Mouse (Mus musculus) heart, postnatal 14 days (tissue): ENCODE results near the gene Fgd3. TPM values are rescaled to one million over a fixed set of nuclear protein-coding genes. Genes with fewer than 3 reads are reported as not detected.
A peak's percentile ranks its signal among the peaks of the same experiment; 100 is the strongest.

Experiments used
- DNase-seq, 2 experiments: peaks; one replicate each; pipeline ENCODE4 v3.0.0; 2021 to 2022
- intact Hi-C: fragments of 180-260 bp; cut with DNase I; formaldehyde crosslinking; loops from one replicate; pipeline ENCODE4 v1.15.1; 2025
- total RNA-seq, 2 experiments: library from RNA; stranded (reverse); gene quantifications; 2 replicates each; pipeline ENCODE4 v1.2.3; 2021

Gene Fgd3
- total RNA-seq, 2 experiments from 2014 or later, result 0.79 to 1.5 TPM

DNA sequence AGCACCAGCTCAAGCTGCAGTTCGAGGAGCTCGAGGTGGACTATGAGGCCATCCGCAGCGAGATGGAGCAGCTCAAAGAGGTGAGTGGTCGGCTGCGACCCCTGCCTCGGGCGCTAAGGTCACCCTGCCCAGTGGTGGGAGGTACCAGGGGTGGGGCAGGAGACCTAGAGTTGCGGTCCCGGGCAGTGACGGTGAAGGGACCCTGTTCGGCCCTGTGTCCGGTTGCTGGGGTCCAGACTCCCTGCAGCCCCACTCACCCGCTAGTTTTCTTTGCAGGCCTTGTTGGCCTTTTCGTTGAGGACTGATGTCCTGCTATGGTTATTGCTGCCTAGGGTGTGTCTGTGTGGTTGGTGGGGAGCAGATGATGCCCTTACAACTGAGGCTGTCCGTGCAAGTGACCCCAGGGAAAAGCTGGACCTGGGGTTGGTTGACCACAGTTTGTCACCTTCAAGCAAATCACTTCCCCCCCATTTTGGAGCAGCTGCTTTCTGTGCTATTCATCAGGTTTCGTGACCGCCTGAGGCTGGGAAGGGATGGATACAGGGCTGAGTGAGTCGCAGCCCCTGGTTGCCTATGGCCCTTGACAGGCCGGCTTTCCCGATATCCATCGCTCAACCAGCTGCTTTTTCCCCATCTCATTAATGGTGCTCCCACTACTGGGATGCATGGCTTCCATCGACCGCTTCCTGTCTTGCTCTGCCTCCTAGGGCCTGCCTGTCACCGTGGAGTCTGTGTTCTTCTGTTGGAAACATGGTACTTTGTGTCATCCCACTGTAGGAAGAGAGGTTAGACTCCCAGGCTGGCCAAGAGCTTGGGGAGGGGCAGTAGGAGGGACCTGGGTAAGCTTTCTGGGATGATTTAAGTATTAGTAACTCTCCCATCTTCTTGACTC lies 22.0 kb upstream of the Fgd3 start:
- intact Hi-C loops, result no loop called here
- peak in 1 of 2 experiments; percentile 17 for DNase-seq

DNA sequence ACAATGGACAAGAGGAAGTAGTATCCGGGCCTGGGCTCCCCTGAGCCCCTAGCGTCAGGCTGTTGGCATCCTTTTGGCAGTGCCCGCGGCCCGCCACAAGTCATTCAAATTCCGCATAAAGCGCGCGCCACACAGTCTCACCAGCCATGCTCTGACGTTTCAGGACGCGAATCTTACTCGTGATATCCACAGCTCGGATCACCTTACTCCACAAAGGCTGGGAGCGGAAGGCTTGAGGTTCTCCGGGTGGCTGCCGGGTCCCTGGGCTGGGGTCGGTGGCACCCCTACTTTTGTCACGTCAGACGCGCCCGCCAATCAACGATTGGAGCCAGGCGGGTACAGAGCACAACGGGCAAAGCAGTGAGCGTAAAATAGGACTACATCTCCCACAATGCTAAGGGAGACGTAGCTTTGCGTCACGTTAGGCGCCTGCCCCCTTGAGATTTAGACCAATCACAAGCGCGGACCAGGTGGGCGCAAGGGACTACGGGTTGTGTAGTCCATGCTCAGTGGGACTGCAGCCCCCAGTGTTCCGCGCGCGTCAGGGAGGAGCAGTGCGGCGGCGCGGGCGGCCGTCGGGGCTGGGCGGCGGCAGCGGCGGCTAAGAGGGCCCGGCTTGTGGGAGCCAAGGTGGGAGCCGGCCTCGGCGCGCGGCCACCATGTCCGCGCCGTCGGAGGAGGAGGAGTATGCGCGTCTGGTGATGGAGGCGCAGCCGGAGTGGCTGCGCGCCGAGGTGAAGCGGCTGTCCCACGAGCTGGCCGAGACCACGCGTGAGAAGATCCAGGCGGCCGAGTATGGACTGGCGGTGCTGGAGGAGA lies 21.1 kb upstream of the Fgd3 start, which contains the start of gene Bicd2:
Gene Bicd2, plus strand, starts transcription at position 574 of the 819 bp plus-strand sequence.
- intact Hi-C loops, result no loop called here
- peak; percentile 94 for DNase-seq

DNA sequence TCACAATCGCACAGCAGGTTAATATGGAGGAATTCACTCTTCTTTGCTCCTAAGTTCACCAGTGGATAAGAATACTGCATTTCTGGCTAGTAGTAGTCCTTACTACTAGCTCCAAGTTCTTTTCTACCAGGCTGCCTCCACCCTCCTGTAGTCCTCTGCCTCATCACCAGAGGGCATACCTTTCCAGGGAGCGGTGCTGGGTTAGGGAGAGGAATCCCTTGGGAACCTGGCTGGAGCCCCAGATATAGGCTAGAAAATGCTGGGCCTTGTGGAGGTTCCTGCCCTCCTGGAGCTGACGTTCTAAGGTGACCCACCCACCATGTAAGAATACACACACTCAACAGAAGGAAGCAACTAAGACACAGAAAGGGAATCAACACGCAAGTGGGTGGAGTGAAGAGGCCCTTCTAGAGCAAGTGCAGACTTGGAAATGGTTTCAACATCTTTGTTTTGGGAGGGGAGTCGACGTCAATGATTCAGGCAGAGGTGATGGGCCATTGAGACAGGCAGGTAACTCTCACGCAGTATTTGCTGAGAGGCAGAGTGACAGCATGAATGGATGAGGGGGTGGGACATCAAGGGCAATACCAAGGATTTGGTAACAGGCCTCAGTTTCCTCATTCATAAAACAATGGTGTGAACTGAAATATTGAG lies 18.9 kb upstream of the Fgd3 start:
- peak; percentile 71 to 81 for DNase-seq
- intact Hi-C loops, result loop anchor here (1.0 kb wide), 1 partner anchor 42 kb away; no protein-coding TSS in a partner anchor

DNA sequence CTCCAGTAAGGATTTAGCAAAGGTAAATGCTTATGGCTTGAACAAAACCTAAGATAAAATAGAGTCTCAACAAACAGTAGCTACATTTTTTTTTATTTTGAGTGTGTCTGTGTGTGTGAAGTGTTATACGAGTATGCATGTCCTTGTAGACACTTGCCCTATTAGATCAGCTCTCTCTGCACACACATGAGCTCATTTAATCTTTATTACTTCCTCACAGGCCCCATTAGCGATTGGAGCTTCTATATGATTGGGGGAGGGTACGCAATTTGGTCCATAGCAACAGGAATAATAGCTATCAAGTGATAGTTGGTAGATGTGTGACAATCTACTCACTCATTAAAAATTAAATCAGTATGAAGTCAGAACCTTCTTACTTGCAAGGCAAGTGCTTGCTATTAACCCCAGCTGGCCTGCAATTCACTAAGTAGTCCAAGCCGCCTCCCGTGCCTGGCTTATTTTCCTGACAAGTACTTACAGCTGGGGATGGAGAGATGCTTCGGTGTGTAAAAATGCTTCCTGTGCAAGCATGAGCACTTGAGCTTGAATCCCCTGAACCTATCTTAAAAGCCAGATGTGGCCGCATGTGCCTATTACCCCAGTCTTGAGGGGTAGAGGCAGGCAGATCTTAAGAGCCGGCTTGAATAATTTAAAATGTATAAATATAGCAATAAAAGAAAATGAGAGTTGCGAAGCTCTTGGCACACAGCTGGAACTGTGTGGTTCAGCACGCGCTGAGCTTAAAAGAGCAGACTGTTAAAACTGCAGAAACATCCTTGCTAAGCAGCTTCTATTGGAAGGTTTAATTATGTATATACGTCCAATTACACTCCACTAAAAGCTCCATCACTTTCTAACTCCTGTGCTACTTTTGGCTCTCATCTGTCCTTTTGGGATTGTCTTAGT lies 15.2 kb upstream of the Fgd3 start:
- intact Hi-C loops, result no loop called here
- DNase-seq, result no peak

DNA sequence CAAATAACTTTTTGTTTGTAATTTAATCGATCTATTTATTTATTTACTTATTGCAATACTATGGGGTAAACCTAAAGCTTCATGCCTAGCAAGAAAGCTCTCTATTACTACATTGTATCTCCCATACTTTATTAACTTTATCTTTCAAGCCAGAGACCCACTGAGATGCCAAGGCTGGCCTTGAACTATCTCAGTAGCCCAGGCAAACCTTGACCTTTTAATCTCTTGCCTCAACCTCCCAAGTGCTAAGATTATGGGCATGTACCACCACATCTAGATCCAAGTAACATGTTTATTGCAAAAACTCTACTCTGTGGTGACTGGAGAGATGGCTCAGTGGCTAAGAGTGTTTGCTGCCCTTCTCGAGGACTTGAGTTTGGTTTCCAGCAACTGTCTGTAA lies 13.1 kb upstream of the Fgd3 start:
- intact Hi-C loops, result no loop called here
- no peak for DNase-seq

DNA sequence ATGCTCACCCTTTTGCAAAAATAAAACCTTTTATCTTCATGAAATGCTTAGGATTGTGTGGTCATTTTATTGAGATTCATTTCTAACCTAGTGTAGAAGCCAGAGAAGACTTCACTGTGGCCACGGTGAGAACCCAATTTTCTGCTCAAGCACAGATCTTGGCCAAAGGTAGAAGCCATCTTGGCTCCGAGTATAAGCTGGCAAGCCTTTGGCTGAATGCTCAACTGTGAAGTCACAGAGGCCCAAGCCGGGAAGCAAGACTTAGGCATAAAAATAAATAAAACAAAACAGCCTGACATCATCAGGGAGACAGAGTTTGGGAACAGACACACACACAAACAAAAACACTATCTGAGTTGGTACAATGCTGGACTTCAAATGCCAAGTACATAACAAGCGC lies 8.0 kb upstream of the Fgd3 start:
- no peak for DNase-seq
- intact Hi-C loops, result loop anchor here (5.0 kb wide), 1 partner anchor 314 kb away; no protein-coding TSS in a partner anchor

DNA sequence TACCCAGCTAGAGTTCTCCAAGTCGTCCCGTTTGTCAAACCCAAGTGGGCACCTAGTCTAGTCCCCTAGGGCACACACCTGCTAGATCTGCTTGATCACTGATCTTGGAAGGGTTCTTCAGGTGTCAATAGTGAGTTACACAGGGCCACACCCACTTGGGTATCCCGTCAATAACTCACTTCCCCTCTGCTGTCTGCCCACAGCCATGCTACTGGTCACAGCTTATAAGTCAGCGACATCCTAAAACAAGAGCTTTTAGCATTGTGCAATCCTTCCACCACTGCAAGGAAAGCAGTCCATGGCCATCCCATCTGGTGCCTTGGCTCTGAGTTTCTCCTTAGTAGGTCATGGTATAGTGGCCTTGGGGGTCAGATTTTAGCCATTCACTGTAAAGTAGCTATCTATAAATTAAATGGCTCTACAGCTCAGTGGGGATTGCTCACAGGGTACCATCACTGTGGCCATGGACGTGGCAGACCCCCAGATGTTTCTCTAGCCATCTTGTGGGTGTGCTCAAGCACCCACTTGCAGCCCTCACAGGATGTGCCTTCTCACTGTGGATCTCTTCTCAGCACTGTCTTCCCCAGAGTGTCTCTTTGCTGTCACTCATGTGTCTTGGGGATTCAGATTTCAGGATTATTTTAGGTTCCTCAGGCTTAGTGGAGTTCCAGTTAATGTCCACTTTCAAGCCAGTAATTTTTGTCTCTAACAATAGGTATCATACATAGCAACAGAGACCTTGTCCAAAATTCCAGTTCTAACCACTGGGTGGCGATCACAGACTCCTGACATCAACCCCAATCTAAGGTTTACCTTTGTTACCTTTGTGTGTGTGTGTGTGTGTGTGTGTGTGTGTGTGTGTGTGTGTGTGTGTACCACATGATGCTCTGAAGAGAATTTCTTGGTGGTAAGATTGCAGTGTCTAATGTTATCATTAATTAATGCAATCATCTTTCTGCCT lies 6.4 kb upstream of the Fgd3 start:
- peak; percentile 53 to 69 for DNase-seq
- intact Hi-C loops, result loop anchor here (1.0 to 5.0 kb wide), 2 partner anchors 55 to 316 kb away; no protein-coding TSS in a partner anchor

DNA sequence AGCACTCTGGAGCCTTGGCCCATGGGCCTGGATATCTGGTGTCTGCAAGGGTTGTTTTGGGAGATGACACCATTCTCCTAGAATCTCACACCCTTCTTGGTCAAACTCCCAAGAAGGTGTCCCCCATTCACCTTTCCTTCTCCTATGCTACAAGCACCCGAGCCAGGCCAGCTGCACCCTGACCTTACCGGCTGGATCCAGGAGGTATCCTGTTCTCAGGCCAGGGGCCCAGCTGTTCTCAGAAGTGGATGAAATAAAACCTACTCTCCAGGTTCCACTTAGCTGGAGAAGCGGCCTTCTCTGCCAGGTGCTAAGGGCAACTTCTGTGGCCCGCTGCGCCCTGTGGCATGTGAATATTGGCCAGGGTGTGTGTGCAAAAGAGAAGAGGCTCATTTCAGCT lies 4.8 kb upstream of the Fgd3 start:
- intact Hi-C loops, result loop anchor here (5.0 kb wide), 1 partner anchor 317 kb away; no protein-coding TSS in a partner anchor
- no peak for DNase-seq

DNA sequence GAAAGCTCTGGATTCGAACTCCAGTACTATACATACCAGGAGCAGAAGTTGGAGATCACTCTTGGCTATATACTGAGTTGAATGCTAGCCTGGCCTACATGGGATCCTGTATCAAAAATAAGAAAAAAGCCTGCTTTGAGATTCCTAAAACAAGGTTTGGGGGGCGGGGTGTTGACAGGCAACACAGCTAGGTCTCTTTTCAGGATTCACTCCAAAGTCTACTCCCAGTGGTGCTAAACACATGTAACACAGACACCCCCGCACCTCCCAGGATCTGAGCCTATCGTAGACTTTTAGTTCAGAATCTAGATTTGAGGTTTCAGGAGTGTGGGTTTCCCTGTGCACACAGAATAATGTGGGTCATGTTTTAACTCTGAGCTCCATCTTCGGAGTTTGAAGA lies 2.6 kb upstream of the Fgd3 start:
- DNase-seq, result no peak
- intact Hi-C loops, result no loop called here

DNA sequence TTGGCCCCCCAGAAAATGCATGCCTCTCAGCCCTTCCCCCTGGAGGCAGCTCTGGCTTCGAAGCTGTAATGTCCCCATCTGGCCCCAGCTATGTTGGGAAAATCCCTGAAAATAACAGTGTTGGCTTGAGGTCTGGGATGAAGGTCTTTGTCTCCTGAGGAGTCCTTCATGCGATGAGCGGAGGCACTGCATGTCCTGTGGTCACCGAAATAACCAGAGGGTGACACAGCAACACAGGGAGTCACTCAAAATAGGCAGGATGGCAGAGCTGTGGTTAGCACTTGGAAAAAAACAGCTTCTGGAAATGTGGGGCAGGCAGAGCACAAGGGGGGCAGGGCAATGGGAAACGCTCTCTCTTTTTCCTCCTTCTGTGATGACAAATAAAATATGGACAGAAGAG lies 2.1 kb upstream of the Fgd3 start:
- intact Hi-C loops, result no loop called here
- no peak for DNase-seq

DNA sequence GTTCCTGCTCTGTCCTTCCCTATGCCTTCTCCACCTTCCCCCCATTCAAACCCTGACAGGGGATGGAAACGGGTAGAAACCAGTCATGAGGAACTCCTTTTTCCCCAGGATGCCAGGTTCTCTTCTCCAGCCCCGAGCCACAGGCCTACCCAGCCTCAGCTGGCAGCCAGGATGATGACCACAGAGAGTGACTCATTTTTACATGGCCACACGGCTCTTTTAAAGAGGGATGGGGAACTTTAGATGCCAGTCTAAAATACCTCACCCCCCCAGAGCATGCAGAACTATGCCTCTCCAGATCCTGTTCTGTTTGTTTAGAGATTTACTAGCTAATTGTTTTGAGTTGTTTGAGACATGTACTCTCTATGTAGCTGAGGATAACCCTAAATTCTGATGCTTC lies 1.3 kb upstream of the Fgd3 start:
- no peak for DNase-seq
- intact Hi-C loops, result no loop called here

DNA sequence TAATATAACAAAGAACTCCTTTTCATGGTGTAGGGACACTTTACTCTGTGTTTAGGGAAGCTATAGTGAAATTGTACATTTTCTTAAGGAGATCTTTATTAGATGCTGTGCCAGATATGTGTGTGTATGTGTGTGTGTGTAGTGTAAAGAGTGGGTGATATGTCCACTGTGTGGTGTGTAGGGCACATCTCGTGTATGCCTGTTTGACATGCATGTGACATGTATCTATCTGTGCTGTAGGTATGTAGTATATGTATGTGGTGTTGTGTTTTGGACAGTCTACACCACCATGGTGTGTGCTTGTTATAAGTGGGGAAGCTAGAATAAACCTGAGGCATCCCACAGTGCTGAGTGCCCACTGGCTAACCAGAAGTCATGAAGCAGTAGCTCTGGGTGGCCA lies 403 bp upstream of the Fgd3 start:
- DNase-seq, result no peak
- intact Hi-C loops, result no loop called here

DNA sequence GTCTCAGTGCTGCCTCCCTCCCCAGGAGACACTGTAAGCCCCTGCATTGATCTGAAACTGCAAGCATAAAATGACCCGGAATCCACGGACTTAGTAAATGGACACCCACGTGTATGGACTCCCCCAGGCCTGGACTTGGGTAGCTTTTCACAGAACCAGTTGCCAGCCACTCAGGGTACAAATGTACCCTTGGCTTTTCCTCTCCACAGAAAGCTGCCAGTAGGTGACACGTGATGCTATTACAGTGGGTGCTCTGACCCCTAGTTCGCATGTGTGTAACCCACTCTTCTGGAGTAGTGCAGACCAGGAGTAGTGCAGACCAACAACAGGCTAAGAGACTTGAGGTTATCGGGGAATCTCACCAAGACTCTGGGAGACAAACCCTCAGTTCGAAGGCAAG lies 2.2 kb downstream of the Fgd3 start:
- DNase-seq, result no peak
- intact Hi-C loops, result no loop called here

DNA sequence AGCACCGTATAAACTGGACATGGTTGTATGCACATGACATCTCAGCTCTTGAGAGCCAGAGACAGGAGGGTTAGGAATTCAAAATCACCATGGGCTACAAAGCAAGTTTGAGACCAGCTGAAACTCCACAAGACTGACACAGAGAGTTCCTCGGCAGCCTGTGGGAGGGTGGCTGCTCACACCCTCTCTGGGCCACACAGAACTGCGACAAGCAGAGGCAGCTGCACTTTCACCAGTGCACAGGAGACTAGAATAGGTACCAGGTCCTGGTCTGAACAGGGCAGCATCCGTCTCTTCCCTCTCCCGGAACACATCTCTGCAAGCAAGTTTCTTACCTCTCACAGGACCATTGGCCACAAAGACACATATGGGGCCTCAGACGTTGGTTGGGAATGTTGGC lies 2.6 kb downstream of the Fgd3 start:
- no peak for DNase-seq
- intact Hi-C loops, result no loop called here

DNA sequence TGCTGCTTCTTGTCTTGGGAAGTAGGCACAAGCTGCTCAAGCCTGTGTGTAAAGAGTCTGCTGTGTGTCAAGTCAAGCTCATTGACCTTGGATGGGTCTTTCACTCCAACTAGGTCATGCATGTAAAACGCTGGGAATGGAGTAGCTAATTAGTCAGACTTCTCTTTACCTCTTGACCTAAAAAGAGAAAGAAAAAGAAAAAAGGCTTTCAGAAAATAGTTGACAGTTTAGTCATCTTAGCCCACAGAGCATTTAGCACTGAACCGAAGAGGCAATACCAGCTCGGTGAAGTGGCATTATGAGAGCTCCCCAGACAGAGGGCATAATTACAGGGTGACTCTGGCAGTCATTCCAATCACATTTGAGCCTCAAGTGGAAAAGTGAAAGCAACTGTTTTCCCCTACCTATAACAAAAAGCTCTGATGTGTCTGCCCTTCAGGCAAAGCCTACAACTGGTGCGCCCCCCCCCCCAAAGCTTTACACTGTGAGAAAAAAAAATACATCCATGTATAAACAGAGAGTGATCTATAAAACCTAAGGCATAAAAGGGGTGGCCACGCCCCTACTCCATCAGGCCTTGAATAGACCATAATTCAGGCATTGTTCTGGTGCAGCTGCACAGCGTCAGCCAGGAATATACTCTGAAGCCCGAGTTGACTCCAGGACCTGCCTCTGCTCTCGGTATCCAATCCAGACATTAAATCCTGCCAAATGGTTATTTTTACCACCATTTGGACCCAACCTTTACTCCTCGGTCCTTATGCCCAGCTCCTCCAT lies 3.5 kb downstream of the Fgd3 start:
- intact Hi-C loops, result no loop called here
- no peak for DNase-seq

DNA sequence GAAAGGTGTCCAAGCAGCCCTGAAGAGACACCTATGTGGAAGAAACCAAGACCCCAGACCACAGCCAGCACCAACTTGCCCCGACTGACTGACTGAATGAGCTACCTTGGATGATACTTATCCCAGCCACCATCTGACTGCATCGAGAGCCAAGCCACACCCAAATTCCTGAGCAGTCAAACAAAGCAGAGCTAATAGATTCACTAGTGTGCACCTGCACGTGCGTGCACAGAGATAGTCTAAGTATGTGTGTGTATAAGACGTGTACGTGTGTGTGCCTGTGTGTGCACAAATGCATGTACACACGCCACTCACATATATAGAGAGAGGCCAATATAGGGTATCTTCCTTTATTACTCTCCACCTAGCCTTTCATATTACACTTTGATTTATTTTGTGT lies 8.5 kb downstream of the Fgd3 start:
- DNase-seq, result no peak
- intact Hi-C loops, result no loop called here

DNA sequence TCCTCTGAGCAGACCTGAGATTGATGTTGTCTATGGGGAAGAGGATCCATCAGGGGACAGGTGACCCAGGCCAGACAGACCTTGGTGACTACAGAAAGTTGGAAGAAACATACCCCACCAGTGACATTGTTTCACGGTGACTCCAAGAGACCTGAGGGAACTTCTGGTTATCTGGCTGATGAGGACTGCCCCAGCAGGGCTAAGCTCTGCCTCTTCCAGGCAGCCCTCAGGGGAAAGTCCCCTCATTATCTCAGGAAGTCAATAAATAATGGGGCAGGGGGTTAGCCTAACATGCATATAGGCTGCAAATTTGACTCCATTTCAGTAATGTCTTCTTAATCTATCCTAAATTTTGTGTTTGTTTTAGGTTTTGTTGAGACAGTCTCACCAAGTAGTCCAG lies 10.6 kb downstream of the Fgd3 start:
- DNase-seq, result no peak
- intact Hi-C loops, result no loop called here

DNA sequence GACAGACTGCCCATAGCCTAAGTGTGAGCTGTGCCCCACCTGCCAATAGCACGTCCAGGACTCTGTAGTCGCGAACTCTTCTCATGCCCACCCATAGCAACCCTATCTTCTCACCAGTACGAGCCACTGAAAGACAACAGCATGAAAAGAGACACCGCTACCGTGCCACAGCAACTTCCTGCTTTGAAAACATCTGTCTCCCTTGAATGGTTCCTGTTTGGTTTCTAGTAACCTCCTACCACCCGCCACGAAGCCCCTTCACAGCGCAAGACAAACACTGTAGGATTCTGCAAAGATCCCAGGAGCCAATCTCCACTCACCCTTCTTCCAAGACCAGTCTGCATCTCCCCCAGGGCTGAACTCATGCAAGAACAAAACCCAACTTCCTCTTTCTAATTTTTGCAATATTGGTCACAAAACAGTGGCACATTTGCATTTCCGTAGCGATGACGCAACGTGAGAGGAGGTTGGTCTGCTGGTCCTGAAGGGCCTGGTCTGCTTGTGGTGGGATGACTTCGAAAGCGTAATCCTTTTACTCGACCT lies 11.2 kb downstream of the Fgd3 start:
- intact Hi-C loops, result no loop called here
- peak; percentile 15 to 28 for DNase-seq
